Mouse (Mus musculus) lung, embryonic 16.5 days (tissue): ENCODE data around the gene Zfp991. TPM values are rescaled to one million over a fixed set of nuclear protein-coding genes. Genes with fewer than 3 reads are reported as not detected.
"Not testable (repeated sequence)": the region's sequence is repeated elsewhere in the genome, so short reads cannot be mapped to it uniquely, and the experiment has no call there.

Source experiments
- ATAC-seq: fragments of 200-750 bp; cut with Nextera tagmentation; 2 replicates; pipeline ENCODE4 v1.8.0; 2017; ENCODE audit warnings: low read depth, mild to moderate bottlenecking, moderate library complexity
- H3K27ac ChIP-seq: fragments of 300-500 bp; sonication (generic); 2 replicates; pipeline ENCODE4 v1.5.1; 2014; ENCODE audit warnings: mild to moderate bottlenecking, control low read depth, low read length
- H3K27me3 ChIP-seq: fragments of 300-500 bp; sonication (generic); 2 replicates; pipeline ENCODE4 v1.6.1; 2014; ENCODE audit warnings: low read depth, low read length, mixed read lengths; ENCODE audit not compliant: control insufficient read depth, insufficient read depth
- H3K36me3 ChIP-seq: fragments of 300-500 bp; sonication (generic); 2 replicates; pipeline ENCODE4 v1.6.1; 2014; ENCODE audit warnings: low read length; ENCODE audit not compliant: control insufficient read depth, insufficient read depth
- H3K4me1 ChIP-seq: fragments of 300-500 bp; sonication (generic); replicated peaks from 2 replicates; pipeline ENCODE4 v1.6.1; 2014; ENCODE audit warnings: low read length, mixed read lengths; ENCODE audit not compliant: control insufficient read depth, insufficient read depth
- H3K4me2 ChIP-seq: fragments of 300-500 bp; sonication (generic); 2 replicates; pipeline ENCODE4 v1.6.1; 2014; ENCODE audit warnings: low read depth, low read length, control low read depth
- H3K4me3 ChIP-seq: fragments of 300-500 bp; sonication (generic); 2 replicates; pipeline ENCODE4 v1.5.1; 2014; ENCODE audit warnings: mild to moderate bottlenecking, low read length, control low read depth
- H3K9ac ChIP-seq: fragments of 300-500 bp; sonication (generic); 2 replicates; pipeline ENCODE4 v1.6.1; 2014; ENCODE audit warnings: low read length, control low read depth
- H3K9me3 ChIP-seq: fragments of 300-500 bp; sonication (generic); 2 replicates; pipeline ENCODE4 v1.6.1; 2016; ENCODE audit warnings: low read length; ENCODE audit not compliant: control insufficient read depth
- WGBS: fragments of 180-500 bp; shearing (Covaris S2); extraction: QIAGEN DNeasy Blood & Tissue Kit; methylation state at CpG from one replicate; pipeline ENCODE4 v1.1.7; 2014; 5-methylcytosine and 5-hydroxymethylcytosine counted together
- polyA plus RNA-seq: library from polyadenylated mRNA; unstranded; fragments of >200 nt; fragmentation: Nextera tagmentation; extraction: Ambion mirVana; gene quantifications from 2 replicates; pipeline ENCODE4 v1.2.1, GENCODE M21; 2015

Gene Zfp991
- polyA plus RNA-seq, 1 experiment from 2014 or later, result 3.8 TPM

DNA sequence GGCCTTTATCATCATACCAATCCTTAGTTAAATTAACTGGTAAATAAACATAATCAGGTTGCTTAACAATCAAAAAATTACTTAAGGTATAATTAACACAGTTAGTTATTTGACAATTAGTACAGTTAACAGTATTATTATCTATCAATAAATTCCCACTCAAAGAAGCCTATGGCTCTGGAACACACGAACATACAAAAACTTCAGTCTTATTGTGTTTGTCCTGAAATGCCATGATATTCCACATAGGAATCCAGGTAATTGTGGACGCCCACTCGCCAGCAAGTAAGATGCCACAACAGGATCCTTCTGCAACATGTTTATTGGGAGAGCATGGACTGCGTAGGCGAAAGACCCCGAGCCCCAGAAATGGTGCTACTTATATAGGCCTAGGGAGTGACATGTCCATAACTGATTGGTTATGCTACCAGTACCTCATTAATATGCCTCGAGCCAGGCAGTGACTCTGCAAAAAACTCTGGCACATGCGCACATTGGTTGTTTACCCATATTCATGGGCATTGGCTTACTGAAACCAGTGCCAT is 49.4 kb downstream of the Zfp991 start:
- not testable (repeated sequence) for H3K36me3 ChIP-seq, H3K9ac ChIP-seq, H3K4me3 ChIP-seq, H3K4me1 ChIP-seq, ATAC-seq, H3K9me3 ChIP-seq, H3K27me3 ChIP-seq, H3K27ac ChIP-seq, H3K4me2 ChIP-seq
- WGBS, result 93% methylated on average over 7 of the region's 8 CpGs

DNA sequence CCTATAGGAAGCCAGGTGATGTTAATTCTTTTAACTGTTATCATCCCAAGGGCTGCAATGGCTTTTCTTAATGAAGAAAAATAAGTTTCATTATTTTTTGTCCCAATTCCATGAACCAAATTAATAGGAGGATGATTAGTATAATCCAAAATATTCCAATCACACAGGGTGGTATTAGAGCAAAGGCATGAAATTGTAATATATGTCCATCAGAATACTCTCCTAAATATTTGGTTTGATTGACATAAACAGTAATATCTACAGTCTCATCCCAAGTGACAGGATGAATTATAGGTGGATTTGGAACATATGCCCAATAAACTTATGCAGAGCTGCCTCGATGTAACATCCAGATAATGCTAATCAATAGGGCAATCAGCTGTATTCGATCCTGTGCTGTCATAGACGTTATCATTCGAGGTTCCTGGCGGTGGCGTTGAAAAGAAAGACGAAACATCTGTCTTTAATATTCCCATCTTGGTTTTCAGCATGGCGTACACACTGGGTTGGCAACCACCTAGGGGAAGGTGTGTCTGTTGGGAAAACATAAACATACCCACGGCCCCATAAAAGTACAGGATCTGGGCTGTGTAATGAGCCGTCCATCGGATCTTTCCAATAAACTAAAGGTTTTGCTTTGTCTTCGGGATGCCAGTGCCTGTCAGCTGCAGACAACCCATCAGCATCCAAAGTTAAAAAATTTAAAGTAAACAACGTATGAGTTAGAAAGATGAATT is 50.3 kb downstream of the Zfp991 start:
- H3K27ac ChIP-seq, H3K9me3 ChIP-seq, H3K27me3 ChIP-seq, H3K4me2 ChIP-seq, H3K9ac ChIP-seq, H3K4me3 ChIP-seq, H3K36me3 ChIP-seq, H3K4me1 ChIP-seq: not testable (repeated sequence)
- ATAC-seq, result peak; percentile 36; the same call in 1 of the 2 replicates
- no CpG with 5 or more reads among the region's 13 CpGs for WGBS

DNA sequence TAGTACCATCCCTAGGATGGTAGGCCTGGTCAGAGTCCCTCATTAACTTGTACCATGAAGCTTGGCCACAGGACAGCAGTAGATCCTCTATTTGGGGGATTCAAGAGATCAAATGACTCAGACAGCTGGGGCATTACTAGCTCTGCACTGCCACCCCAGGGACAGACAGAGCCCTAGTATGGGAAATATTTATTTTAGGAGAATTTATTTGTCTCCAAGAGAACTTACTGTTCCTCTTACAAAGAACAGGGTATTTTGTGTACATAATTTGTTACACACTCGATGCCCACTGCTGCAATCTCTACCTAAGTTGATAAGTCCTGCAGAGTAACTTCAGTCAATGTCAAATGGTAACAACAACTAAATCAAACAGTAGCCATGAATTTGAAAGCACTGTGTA is 55.0 kb downstream of the Zfp991 start:
- peak; percentile 28; the same call in 1 of the 2 replicates for ATAC-seq
- not testable (repeated sequence) for H3K4me3 ChIP-seq, H3K9me3 ChIP-seq, H3K36me3 ChIP-seq, H3K4me1 ChIP-seq, H3K4me2 ChIP-seq, H3K27ac ChIP-seq, H3K9ac ChIP-seq, H3K27me3 ChIP-seq
- WGBS, result 83% methylated on average over 1 of the region's 1 CpGs

DNA sequence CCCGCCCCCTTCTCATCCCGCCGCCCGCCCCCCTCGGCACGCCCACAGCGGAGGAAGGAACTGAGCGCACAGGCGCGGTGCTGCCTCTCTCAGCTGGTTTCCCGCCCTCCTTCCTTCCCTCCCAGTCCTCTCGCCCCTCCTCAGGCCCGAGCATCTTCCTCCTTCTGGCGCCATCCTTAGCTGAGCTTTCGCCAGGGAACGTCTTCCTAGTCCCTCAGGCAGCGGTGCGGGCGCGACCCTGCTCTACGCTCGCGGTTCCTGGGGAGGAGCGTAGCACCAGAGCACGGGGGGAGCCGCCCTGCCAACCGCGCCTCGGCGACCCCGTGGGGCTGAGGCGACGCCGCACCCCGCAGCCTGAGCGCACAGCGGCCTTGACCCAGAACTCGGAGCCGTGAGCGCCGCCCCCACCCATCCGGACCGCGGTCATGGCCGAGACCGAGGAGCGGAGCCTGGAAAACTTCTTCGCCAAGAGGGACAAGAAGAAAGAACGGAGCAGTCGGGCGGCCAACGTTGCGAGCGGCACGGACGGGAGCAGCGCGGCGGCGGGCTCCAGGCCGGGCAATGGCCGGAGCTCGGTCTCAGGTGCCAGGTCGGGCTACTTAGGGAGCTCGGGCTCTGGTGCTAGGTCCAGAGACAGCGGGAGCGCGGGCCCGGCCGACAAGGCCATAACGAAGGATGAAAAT is 55.6 kb downstream of the Zfp991 start:
- H3K27me3 ChIP-seq, H3K27ac ChIP-seq, H3K9ac ChIP-seq, H3K4me1 ChIP-seq, H3K9me3 ChIP-seq, H3K36me3 ChIP-seq, H3K4me2 ChIP-seq, H3K4me3 ChIP-seq: not testable (repeated sequence)
- peak; percentile 52; the same call in 1 of the 2 replicates for ATAC-seq
- WGBS, result 57% methylated on average over 65 of the region's 71 CpGs

DNA sequence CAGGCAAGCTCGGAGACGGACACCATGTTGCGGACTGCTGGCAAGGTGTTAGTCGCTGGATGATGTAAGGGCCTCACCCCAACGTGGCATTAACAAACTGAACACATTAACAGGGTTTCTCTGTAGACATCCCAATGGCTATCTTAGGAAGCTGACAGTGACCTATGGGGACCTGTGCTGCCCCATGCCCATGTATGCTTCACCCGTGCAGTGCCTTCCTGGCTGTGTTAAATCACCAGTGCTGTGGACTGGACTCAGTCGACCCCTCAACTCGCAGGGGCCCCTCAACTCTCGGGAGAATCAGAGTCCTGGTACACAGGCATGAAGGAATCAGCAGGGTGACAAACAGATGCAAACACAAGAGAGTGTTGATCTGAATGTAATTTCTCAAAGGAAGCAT is 63.3 kb downstream of the Zfp991 start:
- not testable (repeated sequence) for H3K9ac ChIP-seq, H3K4me2 ChIP-seq, H3K36me3 ChIP-seq, H3K27me3 ChIP-seq, H3K27ac ChIP-seq, H3K4me1 ChIP-seq, H3K9me3 ChIP-seq, ATAC-seq, H3K4me3 ChIP-seq
- WGBS, result 84% methylated on average over 3 of the region's 9 CpGs

DNA sequence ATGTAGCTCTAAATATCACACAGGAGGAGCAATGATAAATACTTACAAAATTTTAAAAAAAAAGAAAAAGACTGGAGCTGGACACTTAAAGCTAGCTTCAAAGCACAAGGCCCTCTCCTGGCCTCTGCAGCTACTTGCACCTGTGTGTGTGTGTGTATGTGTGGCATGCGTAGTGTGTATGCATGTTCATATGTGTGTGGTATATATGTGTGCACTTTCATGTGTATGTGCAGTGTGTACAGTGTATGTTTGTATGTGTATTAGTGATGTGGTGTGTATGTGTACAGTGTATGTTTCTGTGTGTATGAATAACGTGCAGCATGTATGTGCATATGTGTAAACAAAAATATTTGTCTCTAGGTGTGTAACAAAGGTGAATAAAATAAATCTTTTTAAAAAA is 65.4 kb downstream of the Zfp991 start:
- H3K9ac ChIP-seq, H3K36me3 ChIP-seq, H3K27me3 ChIP-seq, H3K9me3 ChIP-seq, H3K4me3 ChIP-seq, ATAC-seq, H3K4me1 ChIP-seq, H3K27ac ChIP-seq, H3K4me2 ChIP-seq: not testable (repeated sequence)
- WGBS, result 75% methylated on average over 2 of the region's 2 CpGs

DNA sequence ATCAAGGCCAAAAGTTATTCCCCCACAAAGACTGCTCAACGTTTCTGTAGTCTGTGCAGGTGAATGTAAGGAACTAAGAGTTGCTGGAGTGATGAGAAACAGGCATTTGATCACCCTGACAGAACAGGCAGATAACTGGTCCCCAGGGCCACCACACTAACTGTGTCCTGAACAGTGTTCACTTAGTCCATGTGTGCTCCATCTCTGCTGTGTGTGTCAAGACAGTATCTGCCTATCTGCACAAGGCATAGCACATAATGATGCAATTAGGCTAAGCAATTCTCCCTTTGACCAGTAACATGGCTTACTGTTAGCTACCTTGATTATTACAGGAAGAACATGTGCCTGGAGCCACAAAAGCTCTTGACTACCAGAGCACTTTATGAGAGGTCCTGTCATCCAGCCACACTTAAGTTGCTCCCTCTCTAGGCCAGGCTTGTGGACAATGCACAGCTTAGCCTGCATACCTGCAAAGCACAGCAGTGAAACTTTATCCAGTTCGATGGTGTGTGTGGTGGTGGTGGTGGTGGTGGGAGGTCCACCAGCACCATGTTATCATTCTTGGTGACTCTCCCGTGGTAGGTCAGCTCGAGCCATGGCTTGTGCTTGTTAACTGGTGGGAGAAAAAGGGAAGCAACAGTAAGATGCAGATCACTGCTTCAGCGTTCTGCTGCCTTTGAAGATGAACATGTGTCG is 67.4 kb downstream of the Zfp991 start:
- H3K9me3 ChIP-seq, H3K4me3 ChIP-seq, H3K4me2 ChIP-seq, H3K27ac ChIP-seq, H3K27me3 ChIP-seq, H3K36me3 ChIP-seq, H3K9ac ChIP-seq, H3K4me1 ChIP-seq: not testable (repeated sequence)
- 62% methylated on average over 6 of the region's 6 CpGs for WGBS
- peak; percentile 31; the same call in 1 of the 2 replicates for ATAC-seq

DNA sequence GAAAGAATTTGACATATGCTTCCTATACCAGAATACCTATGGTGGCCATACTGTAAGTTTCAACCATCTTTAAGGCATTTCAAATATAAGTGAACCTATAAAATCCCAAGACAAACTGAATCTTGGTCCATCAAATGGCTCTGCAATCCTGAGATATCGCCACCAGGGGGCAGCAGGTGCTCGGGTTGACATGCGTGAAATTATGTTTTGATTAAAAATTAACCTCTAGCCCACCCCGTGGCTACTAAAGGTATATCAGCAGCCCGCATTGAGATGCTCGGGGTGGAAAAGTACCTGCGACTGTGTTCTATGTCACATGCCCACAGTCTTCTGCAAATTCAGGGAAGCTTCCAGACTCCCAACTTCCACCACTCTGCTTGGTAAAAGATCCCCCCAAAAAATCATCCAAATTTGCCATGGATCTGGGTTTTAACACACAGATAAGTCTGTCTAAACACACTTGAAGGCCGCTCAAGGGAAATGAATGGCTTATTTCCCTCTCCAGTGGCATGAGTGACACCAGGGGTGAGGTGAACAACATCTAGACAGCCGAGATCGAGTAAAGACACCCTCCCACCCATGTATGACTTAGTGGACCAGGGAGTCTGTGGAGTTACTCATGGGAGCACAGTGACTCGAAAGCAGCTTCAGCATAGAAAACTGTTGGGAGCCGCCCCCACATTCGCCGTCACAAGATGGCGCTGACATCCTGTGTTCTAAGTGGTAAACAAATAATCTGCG is 70.3 kb downstream of the Zfp991 start:
- not testable (repeated sequence) for ATAC-seq, H3K9ac ChIP-seq, H3K4me2 ChIP-seq, H3K36me3 ChIP-seq, H3K27ac ChIP-seq, H3K27me3 ChIP-seq, H3K9me3 ChIP-seq, H3K4me3 ChIP-seq, H3K4me1 ChIP-seq
- WGBS, result 79% methylated on average over 9 of the region's 16 CpGs
